Mouse (Mus musculus): ENCODE data around the gene Klf12.

Gene Klf12

GRCm38 (mm10) chr14:100045431-100045830 lies 239.0 kb downstream of the Klf12 start:
- in situ Hi-C loops (cut with MseI, MboI) = no loop called here

- in situ Hi-C loops (cut with MseI, MboI) = no loop called here
Observed at GRCm38 (mm10) chr14:100041823-100042222, 242.7 kb downstream of the Klf12 start.

DNA sequence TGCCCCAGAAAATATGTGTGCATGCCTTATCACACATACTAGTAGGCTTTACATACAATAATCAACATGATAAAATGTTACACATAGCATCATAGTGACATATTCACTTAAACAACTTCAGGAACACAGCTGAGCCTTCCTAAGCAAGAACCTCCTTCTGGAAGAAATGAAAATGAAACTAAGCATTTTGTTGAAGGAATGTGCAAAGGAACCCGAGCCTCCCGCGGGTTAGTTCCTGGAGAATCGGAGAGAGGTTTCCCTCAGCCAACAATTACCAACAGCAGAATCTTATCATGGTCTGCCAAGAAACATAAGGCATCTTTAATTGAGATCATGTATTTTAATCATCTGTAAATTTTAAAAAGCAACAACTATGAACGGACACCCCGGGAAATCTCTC lies 257.8 kb downstream of the Klf12 start:
- in situ Hi-C loops (cut with MseI, MboI) = no loop called here

DNA sequence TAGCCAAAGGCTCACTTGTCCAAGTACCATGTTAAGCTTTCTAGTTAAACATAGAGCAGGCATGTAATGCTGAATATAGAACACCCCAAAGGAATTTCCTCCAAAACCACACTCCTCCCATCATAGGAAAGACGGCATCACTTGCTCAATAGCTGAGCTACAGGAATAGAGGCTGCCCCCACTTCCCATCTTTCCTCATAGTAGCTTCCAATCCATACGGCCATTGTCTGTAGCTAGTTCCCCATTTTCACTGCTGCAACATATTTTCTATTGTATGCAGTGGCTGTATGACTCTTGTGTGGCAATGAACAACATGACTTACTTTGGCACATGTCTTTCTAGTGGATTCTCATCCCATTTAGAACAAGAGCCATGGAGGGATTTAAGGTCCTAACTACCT lies 267.3 kb downstream of the Klf12 start:
- in situ Hi-C loops (cut with MseI, MboI) = no loop called here

DNA sequence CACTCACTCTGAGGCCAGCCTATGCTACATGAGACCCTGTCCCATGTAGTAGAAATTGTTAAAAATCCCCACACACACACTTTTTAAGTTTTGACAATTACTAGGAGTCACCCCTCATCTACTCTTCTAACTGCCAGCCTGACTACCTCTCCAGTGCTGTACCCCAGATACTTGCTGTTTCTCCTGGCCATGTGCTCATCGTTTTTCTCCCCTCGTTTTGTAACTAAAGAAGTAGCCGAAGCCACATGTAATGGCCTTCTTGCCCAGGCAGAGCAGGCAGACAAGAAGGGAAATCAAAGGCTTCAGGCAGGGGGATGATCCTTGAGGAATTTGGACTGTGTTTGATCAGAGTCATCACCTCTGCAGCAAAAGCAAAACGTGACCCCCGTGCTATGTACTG lies 274.0 kb downstream of the Klf12 start:
- in situ Hi-C loops (cut with MseI, MboI) = no loop called here

GRCm38 (mm10) chr14:100009790-100010382 lies 274.6 kb downstream of the Klf12 start:
- in situ Hi-C loops (cut with MseI, MboI) = no loop called here

DNA sequence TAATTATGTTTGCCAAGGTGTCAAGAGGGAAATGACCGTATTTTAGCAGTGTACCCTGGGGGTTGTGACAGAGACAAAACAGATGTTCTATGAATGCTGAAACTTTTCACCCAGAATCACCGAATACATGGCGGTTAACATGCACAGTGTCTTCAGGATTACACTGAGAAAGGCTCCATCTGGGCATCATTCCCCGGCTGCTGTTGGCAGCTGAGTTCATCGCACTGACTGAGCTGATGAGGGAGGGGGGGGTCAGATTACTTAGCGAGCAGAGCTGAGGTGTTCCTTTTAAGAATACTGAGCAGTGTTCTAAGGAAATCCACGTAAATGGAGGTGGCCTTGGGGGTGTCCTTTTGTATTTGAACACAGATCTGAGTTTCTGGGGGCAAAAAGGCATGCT lies 301.0 kb downstream of the Klf12 start:
- in situ Hi-C loops (cut with MseI, MboI) = no loop called here

- in situ Hi-C loops (cut with MseI, MboI) = no loop called here
Observed at GRCm38 (mm10) chr14:99981209-99981608, 303.3 kb downstream of the Klf12 start.

- in situ Hi-C loops (cut with MseI, MboI) = no loop called here
Observed at GRCm38 (mm10) chr14:99967920-99968319, 316.6 kb downstream of the Klf12 start.

DNA sequence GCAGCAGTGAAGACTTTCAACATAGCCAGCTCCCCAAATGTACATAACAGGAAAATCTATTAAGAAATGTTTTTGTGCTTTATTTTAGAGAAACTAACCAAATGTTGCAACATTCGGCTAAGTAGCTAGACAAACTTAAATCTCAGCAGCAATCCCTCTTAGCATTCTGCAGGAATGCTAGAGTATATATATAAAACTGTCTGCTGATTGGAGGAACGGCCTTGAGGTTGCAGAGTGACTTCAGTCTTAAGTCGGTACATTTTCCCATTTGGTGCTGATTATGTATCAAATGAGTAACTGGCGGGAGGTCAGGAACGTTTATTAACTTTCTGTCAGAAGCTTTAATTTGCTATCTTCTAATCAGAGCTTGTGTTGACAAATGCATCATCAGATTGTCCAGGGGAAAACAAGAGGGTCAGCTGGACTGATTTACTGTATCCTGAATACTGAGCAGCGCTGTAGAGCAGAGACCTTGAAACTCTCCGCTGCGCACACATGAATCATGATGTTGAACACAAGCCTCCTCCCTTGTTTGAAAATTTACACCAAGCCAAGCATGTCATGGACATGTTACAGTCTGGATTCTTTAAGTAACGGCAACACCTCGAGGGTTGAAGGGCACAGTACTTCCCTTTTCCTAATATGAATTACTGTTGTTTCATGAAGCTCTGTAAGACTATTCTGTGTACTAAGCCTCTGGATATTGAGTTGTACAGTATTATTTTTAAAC lies 323.8 kb downstream of the Klf12 start:
- in situ Hi-C loops (cut with MseI, MboI) = no loop called here

- in situ Hi-C loops (cut with MseI, MboI) = no loop called here
Observed at GRCm38 (mm10) chr14:99955133-99955532, 329.3 kb downstream of the Klf12 start.

DNA sequence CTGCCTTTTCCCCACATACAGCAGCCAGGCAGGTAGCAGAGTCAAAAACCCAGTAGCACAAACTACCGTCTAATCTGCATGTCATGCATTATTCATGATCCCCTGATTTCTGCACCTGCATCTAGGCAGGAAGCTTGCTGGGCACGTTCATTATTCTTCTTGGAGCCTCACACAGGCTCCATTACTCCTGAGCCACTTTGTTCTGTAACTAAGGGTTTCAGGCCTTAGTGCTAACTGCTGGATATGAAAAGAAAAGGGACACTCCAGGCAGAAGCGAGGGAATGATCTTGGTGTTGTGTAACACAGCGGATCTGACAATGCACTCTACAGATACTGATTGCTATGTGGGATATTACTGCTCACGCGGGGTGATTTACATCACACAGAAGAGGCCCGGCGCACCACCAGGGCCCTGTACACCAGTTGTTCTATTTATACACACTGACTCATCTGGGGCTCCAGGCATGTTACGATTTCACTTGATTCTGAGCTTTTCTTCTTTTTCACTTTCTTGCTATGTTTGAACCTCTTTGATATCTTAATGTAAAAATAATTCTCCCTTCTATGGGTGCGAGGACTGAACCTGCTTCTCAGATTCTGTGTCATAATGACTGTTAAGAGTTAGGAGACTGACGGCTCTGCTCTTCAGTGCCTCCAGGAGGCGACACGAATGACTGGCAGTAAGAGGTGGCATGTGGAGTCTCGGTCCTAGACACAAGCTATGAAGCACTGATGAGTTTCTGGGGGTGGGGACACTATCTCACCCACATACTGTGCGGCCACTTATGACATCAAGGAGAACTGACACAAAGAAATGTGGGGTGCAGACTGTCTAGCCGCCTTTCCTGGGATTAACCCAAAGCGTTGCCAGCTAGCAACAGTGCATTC lies 340.0 kb downstream of the Klf12 start:
- in situ Hi-C loops (cut with MseI, MboI) = no loop called here

GRCm38 (mm10) chr14:99943156-99943555 lies 341.3 kb downstream of the Klf12 start:
- in situ Hi-C loops (cut with MseI, MboI) = no loop called here

GRCm38 (mm10) chr14:99933456-99933855 lies 351.0 kb downstream of the Klf12 start:
- in situ Hi-C loops (cut with MseI, MboI) = no loop called here

GRCm38 (mm10) chr14:99931879-99932278 lies 352.6 kb downstream of the Klf12 start:
- in situ Hi-C loops (cut with MseI, MboI) = no loop called here

DNA sequence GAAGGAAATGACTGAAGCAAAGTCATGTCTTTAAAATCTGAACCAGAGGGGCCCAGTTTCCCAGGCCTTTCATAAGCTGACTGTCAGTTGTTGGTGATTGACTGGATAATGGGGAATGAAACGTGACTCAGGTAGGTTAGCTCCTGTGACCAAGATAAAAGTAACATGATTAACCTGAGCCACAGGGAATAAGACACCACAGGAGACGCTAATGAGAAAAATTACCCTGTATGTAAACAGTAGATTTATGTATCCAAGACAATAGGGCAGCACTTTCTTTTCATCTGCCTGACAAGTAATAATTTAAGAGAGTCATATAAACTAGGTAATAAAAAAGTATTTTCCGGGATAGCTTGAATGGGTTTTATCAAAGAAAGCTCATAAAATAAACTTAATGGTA lies 372.6 kb downstream of the Klf12 start:
- in situ Hi-C loops (cut with MseI, MboI) = no loop called here

DNA sequence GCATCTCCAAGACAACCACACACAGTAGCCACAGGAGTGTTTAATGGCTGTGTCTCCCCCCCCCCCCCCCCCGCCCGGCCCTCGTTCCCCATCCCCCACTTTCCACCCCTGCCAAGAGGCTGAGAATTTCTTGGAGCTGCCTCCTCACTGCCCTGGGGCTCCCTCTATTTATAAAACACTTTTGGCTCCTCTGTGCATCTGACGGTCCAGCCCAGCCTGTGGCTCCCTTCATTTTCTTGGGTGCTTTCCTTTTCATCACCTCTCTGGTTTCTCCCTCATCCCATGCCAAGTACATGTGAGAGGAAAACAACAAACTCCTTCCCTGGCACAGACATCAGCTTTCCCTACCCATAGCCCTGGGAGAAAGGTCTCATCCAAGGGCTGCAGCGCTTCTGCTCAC lies 373.6 kb downstream of the Klf12 start:
- in situ Hi-C loops (cut with MseI, MboI) = no loop called here

DNA sequence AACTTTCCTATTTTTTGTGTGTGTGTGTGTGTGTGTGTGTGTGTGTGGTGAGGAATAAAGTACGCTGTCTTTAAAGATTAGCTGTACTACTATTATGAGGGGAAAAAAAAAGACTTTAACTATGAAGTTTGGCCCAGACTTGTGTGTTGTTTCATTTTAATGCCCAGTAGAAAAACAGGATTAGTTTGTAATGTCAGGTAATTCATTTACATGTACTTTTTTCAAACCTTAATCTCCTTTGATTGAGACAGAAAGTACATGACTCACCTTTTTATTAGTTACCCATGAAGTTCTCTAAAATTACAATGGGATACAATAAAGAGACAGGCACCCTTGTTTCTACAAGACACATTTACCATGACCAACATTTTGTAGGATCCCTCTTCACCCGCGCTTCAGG lies 383.6 kb downstream of the Klf12 start:
- in situ Hi-C loops (cut with MseI, MboI) = no loop called here

DNA sequence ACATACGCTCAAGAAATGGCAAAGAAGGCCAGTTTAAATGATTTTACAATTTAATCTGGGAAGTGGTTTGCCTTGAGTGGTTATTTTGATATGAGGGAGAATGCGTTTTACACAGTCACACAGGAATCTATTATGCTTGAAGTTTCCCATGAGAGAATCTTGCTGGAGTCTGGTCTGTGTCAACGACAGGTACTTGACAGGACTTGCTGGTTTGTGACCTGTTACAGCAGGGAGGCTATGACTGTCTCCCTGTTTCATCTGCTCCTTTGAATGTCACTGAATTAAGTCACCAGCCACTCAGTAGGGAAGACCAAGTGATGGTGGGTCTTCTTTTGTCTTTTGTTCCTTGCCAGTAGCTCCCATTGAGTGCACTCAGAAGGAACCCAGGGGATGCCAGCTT lies 385.6 kb downstream of the Klf12 start:
- in situ Hi-C loops (cut with MseI, MboI) = loop anchor here (25.0 kb wide), 1 partner anchor 762 kb away; no protein-coding TSS in a partner anchor

DNA sequence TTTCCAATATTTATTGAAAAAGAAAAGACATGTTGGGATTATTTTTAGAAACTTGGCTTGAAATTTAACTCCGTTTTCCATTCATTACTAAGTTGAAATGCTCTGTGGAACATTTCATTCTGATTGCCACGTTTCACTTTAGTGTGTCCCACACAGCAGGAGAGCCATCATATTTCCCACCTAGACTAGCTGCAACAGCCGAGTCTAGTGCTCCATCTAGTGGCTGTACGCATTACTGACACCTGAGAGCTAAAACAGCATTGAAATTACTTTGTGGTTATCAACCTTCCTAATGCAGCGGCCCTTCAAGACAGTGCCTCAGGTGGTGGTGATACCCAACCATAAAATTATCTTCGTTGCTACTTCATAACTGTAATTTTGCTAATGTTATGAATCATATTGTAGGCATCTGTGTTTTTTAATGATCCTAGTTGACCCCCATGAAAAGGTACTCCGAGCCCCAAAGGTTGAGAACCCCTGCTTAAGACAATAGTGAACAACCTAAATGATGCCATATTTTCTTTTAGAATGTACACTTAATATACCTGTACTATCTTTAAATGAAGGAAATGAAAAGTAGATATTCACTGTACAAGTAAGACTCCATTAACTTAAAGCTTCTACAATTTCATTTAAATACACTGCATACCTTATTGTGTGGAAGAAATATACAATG lies 389.6 kb downstream of the Klf12 start:
- in situ Hi-C loops (cut with MseI, MboI) = loop anchor here (25.0 kb wide), 1 partner anchor 758 kb away; no protein-coding TSS in a partner anchor

DNA sequence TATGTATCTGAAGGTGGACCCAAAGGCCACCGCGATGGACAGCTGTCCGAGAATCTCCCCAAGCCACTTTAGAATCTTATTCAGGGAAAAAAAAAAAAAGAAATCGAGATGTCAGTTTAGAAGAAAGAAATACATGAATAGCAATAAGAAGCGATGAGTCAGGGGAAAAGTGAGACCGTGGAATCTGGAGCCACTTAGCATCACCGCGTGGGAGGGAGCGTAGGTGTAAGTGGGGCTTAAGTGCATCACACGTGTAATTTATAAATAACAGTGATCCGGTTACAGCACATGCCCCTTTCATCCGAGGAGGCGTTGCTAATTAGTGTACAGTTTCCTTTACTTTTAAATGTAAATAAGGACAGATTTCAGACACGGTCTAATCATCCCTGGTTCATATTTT lies 390.4 kb downstream of the Klf12 start:
- in situ Hi-C loops (cut with MseI, MboI) = loop anchor here (25.0 kb wide), 1 partner anchor 757 kb away; no protein-coding TSS in a partner anchor

- in situ Hi-C loops (cut with MseI, MboI) = loop anchor here (25.0 kb wide), 1 partner anchor 749 kb away; no protein-coding TSS in a partner anchor
Observed at GRCm38 (mm10) chr14:99886503-99886902, 398.0 kb downstream of the Klf12 start.

Measured in mouse trophoblast stem cell (cell line).